10 mouse cellular contexts compared by ENCODE assay signal in the genomic region with DNA sequence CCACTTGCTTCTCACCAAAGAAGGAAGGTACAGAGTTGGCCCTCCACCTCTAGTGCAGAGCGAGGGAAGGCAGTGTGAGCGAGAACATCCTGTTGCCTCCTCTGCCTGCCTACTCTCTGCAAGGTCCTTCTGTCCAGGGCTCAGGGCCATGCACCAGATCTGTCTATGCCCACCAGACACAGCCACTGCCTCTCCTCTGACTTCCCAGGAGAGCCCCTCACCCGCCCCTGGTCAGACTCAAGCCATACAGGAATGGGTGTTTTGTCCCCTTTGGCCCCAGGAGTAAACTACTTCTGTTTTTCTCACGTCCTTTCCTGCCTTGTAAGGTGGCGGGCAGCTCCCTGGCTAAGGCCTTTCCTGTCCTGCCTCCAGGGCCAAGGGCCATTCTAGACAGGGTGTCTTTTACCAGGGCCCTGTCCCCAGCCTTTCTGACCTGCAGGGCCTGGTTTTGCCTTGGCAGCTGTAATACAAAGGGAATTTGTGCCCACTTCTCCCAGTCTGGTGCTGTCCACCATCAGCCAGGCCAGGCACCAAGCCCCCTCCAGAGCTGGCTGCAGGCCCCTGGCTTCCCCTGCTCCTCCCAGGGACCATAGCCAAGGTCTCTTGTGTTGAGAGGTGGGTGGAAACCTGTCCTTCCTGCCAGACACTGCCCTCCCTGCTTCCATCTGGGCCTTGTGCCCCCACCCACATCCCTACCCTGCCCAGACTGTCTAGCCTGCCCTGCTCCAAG. TPM values are rescaled to one million over a fixed set of nuclear protein-coding genes. Genes with fewer than 3 reads are reported as not detected.
DNase-seq lines count a peak whose midpoint lies in the region; TF ChIP-seq lines count a peak whose summit lies in the region.
"Had no signal": no experiment of that assay in that cellular context is flagged by ENCODE, and none has a peak within 500 bp of the region (broad histone marks: within the 10 kb centered on the region; RNA-seq: fewer than 3 reads in every experiment).

No protein-coding gene starts in this region.

- no peak for TF ChIP-seq CTCF in heart, adult 2 months (IDR thresholded peaks at IDR 0.05)

- 14% methylated on average over 5 of the region's 5 CpGs for WGBS in heart, adult 2 months
- 62% methylated on average over 5 of the region's 5 CpGs for WGBS in heart, embryonic 10.5 days

- H3K4me3 ChIP-seq in heart, adult 2 months = peak overlapping the region; percentile 49; the same call in 1 of the 2 replicates
- H3K4me3 ChIP-seq in heart, embryonic 10.5 days = no peak overlapping the region
- H3K4me3 ChIP-seq: midbrain, embryonic 12.5 days had no signal

- peak overlapping the region; percentile 35 for H3K9ac ChIP-seq in heart, adult 2 months (ENCODE audit: low read depth, low read length)
- H3K9ac ChIP-seq: midbrain, embryonic 12.5 days had no signal

- peak overlapping the region; percentile 91 for H3K27ac ChIP-seq in heart, adult 2 months
- H3K27ac ChIP-seq in heart, embryonic 10.5 days = no peak overlapping the region
- H3K27ac ChIP-seq: midbrain, embryonic 12.5 days had no signal

- peak; percentile 78 to 85 for DNase-seq in heart, adult 2 months
- no peak for DNase-seq in heart, embryonic 10.5 days (ENCODE audit: low spot score)
- peak; percentile 39 for DNase-seq in urinary bladder, adult 2 months (ENCODE audit: low spot score)
- DNase-seq in urinary bladder, postnatal 14 days (ENCODE audit: low spot score) = no peak
- peak; percentile 82 to 84 for DNase-seq in heart, adult 9 months (ENCODE audit: low spot score in 2 of 2)
- DNase-seq in kidney, postnatal 14 days = peak; percentile 52
- peak; percentile 53 for DNase-seq in splenic B cell, adult 2 months (ENCODE audit: low read depth, low spot score)
- no peak for DNase-seq in retina, postnatal 1 day

- intact Hi-C loops in heart, adult 2 months (cut with DNase I) = loop anchor here (1.0 to 5.0 kb wide), 3 partner anchors 34 to 94 kb away; a partner anchor contains a TSS

- H3K4me1 ChIP-seq in heart, adult 2 months (ENCODE audit: control insufficient read depth, insufficient read depth, low read length) = peaks cover 28% of the 10 kb centered on the region
- H3K4me1 ChIP-seq in heart, embryonic 10.5 days = peaks cover 42% of the 10 kb centered on the region

- H3K36me3 ChIP-seq in heart, adult 2 months (ENCODE audit: control insufficient read depth, insufficient read depth, low read length) = peaks cover 5% of the 10 kb centered on the region; the same call in 1 of the 2 replicates
- H3K36me3 ChIP-seq in heart, embryonic 10.5 days = peaks cover 33% of the 10 kb centered on the region
- H3K36me3 ChIP-seq in splenic B cell, adult 2 months (ENCODE audit: control insufficient read depth, insufficient read depth, low read length, poor library complexity, severe bottlenecking) = peaks cover 17% of the 10 kb centered on the region; the same call in 1 of the 2 replicates
- H3K36me3 ChIP-seq: G1E had no signal

- TF ChIP-seq EP300 in heart, adult 2 months (IDR thresholded peaks at IDR 0.05; ENCODE audit: insufficient read depth, low read depth, low read length) = peak; percentile 6; the same call in 1 of the 2 replicates

- 0 out of 2 replicates have a peak, but pooled peaks have one; percentile 27 for TF ChIP-seq POLR2A in heart, adult 2 months (IDR thresholded peaks at IDR 0.05; ENCODE audit: insufficient read depth, low read depth, low read length)

- no peaks in the 10 kb centered on the region for H3K27me3 ChIP-seq in heart, adult 2 months (ENCODE audit: control insufficient read depth, insufficient read depth, low read length)
- peaks cover 6% of the 10 kb centered on the region; the same call in 1 of the 2 replicates for H3K27me3 ChIP-seq in heart, embryonic 10.5 days (ENCODE audit: insufficient read depth, poor library complexity, severe bottlenecking)
- H3K27me3 ChIP-seq in splenic B cell, adult 2 months (ENCODE audit: control insufficient read depth, insufficient read depth, low read length, poor library complexity, severe bottlenecking) = no peaks in the 10 kb centered on the region

- H3K9me3 ChIP-seq in heart, embryonic 10.5 days = no peaks in the 10 kb centered on the region
- H3K9me3 ChIP-seq: G1E; midbrain, embryonic 12.5 days had no signal

- H3K79me2 ChIP-seq in heart, adult 2 months (replicated peaks; ENCODE audit: control insufficient read depth, insufficient read depth, low read length) = no peaks in the 10 kb centered on the region

RNA-seq across cellular contexts. Expression of a gene that starts 28.4 kb away (rescaled TPM):
- 10 to 100 TPM; 44.5 to 58.7 TPM for total RNA-seq in heart, adult 2 months (2021)
- 15.3 and 21.5 TPM in 2 replicates for polyA plus RNA-seq in heart, adult 2 months (2012; rRNA removed)
- polyA plus RNA-seq in heart, embryonic 10.5 days (2016; fragmentation: Nextera tagmentation; extraction: Ambion mirVana) = 7.6 and 9.6 TPM in 2 replicates
- polyA plus RNA-seq in urinary bladder, adult 2 months (2012; rRNA removed) = 11.1 and 29.7 TPM in 2 replicates

RNA-seq across cellular contexts. Expression of a gene that starts 50.6 kb away (rescaled TPM):
- under 1 TPM; 0.41 to 0.42 TPM for total RNA-seq in heart, adult 2 months (2021)
- 0.59 and 1.7 TPM in 2 replicates for polyA plus RNA-seq in heart, adult 2 months (2012; rRNA removed)
- not detected in 2 replicates for polyA plus RNA-seq in heart, embryonic 10.5 days (2016; fragmentation: Nextera tagmentation; extraction: Ambion mirVana)
- 0.11 and 0.16 TPM in 2 replicates for polyA plus RNA-seq in urinary bladder, adult 2 months (2012; rRNA removed)
- polyA plus RNA-seq: G1E; midbrain, embryonic 12.5 days had no signal

RNA-seq across cellular contexts. Expression of a gene that starts 56.3 kb away (rescaled TPM):
- total RNA-seq in heart, adult 2 months (2021) = not detected
- polyA plus RNA-seq in heart, adult 2 months (2012; rRNA removed) = 0.47 and 0.53 TPM in 2 replicates
- polyA plus RNA-seq in heart, embryonic 10.5 days (2016; fragmentation: Nextera tagmentation; extraction: Ambion mirVana) = 0.26 TPM in 1 of 2 replicates, not detected in the other
- polyA plus RNA-seq in urinary bladder, adult 2 months (2012; rRNA removed) = 788 and 1,023 TPM in 2 replicates
- total RNA-seq: G1E had no signal
- polyA plus RNA-seq: G1E; midbrain, embryonic 12.5 days had no signal

Comparison
In these comparisons a context has a peak if more than half of its experiments do, and no peak if none do; other contexts are left out.
1. DNase-seq: peak in heart, adult 2 months (2 of 2), urinary bladder, adult 2 months (single experiment), heart, adult 9 months (2 of 2), kidney, postnatal 14 days (single experiment) and splenic B cell, adult 2 months (single experiment); none in heart, embryonic 10.5 days (single experiment), urinary bladder, postnatal 14 days (single experiment) and retina, postnatal 1 day (single experiment).
2. RNA of a gene that starts 56.3 kb away (polyA plus RNA-seq): 788 to 1,023 TPM in urinary bladder, adult 2 months; 0.47 to 0.53 TPM in heart, adult 2 months and 0.26 TPM in heart, embryonic 10.5 days; every median in the first group is over 100 times any median in the second.